Mouse (Mus musculus): Measurements from ENCODE around the gene Emilin1. TPM values are rescaled to one million over a fixed set of nuclear protein-coding genes. Genes with fewer than 3 reads are reported as not detected.

The Emilin1 gene
- polyA plus RNA-seq, 1 experiment from 2014 or later, result 30.7 TPM

DNA sequence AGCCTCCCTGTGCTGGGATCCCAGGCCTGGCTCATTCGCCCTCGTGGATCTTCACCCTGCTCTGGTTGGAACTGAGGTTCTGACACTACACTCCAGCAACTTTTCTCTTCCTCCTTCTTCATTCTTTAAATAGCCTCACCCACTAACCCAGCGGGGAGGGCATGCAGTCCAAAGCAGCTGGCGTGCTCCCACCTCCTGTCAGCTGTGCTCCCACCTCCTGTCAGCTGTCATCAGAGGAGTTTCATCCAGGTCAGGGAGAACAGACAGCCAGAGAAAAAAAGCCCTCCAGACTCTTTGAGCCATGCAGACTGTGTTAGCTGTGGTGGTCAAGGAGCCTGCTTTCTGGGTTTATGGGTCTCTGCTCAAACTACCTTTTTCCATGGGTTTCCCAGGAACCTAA lies 18.2 kb downstream of the Emilin1 start:
- H3K27ac ChIP-seq (replicated peaks), result no peak overlapping the region
- H3K36me3 ChIP-seq, result no peaks in the 10 kb centered on the region
- ATAC-seq (ENCODE audit: low read depth), result no peak
- H3K9ac ChIP-seq, result no peak overlapping the region
- no peak overlapping the region for H3K4me2 ChIP-seq
- H3K4me3 ChIP-seq, result no peak overlapping the region
- WGBS, result 83% methylated on average over 4 of the region's 4 CpGs
- no peaks in the 10 kb centered on the region for H3K27me3 ChIP-seq
- no peaks in the 10 kb centered on the region for H3K4me1 ChIP-seq (replicated peaks)
- H3K9me3 ChIP-seq, result no peaks in the 10 kb centered on the region

GRCm38 (mm10) chr5:30933705-30934104 lies 20.5 kb downstream of the Emilin1 start:
- WGBS, result 74% methylated on average over 5 of the region's 5 CpGs
- Histone ChIP-seq H3K4me1 (replicated peaks) (no peaks in the 10 kb centered on the region), H3K36me3 (no peaks in the 10 kb centered on the region), H3K9me3 (no peaks in the 10 kb centered on the region), H3K4me2 (no peak overlapping the region), H3K4me3 (no peak overlapping the region), H3K9ac (no peak overlapping the region), H3K27me3 (no peaks in the 10 kb centered on the region), H3K27ac (replicated peaks) (no peak overlapping the region)
- ATAC-seq (ENCODE audit: low read depth), result no peak

DNA sequence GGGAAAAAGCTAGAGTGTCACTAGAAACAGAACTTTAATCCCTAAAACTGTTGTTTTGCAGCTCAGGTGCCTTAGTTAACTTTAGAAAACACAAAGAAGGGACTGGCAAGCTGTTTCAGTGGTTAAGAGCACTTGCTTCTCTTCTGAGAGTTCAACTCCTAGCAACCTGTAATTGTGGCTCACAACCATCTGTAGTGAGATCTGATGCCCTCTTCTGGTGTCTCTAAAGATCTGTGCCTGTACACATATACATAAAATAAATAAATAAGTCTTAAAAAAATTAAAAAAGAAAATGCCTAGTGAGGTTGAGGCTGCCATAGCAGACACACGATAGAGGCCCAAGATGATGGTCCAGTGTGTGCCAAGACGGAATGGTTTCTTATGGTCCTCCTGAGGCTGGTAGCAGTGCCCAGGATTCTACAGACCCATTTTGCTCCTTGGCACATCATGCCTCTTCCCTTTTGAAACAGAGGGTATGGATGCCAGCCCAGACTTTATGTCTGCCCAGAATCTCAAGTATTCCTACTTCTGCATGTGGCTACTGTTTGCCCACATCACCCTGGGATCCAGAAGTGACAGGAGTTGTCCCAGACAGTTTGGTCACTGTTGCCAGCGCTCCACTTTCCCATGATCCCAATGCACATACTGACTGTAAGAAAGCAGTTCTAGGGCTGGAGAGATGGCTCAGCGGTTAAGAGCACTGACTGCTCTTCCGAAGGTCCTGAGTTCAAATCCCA lies 21.7 kb downstream of the Emilin1 start:
- H3K9ac ChIP-seq, result no peak overlapping the region
- H3K9me3 ChIP-seq, result no peaks in the 10 kb centered on the region
- H3K27me3 ChIP-seq, result no peaks in the 10 kb centered on the region
- 92% methylated on average over 5 of the region's 5 CpGs for WGBS
- no peak overlapping the region for H3K4me3 ChIP-seq
- no peak for ATAC-seq (ENCODE audit: low read depth)
- H3K4me1 ChIP-seq (replicated peaks), result no peaks in the 10 kb centered on the region
- no peak overlapping the region for H3K4me2 ChIP-seq
- no peak overlapping the region for H3K27ac ChIP-seq (replicated peaks)
- no peaks in the 10 kb centered on the region for H3K36me3 ChIP-seq

- H3K4me1 ChIP-seq (replicated peaks), result peaks cover 6% of the 10 kb centered on the region
- no peaks in the 10 kb centered on the region for H3K36me3 ChIP-seq
- H3K27ac ChIP-seq (replicated peaks), result no peak overlapping the region
- ATAC-seq (ENCODE audit: low read depth), result no peak
- H3K4me2 ChIP-seq, result no peak overlapping the region
- H3K27me3 ChIP-seq, result 0 out of 2 replicates have a peak, but pooled peaks cover 5% of the 10 kb centered on the region
- no peaks in the 10 kb centered on the region for H3K9me3 ChIP-seq
- H3K4me3 ChIP-seq, result no peak overlapping the region
- 98% methylated on average over 2 of the region's 2 CpGs for WGBS
- H3K9ac ChIP-seq, result no peak overlapping the region
Measured at GRCm38 (mm10) chr5:30943004-30943403, 29.8 kb downstream of the Emilin1 start.

DNA sequence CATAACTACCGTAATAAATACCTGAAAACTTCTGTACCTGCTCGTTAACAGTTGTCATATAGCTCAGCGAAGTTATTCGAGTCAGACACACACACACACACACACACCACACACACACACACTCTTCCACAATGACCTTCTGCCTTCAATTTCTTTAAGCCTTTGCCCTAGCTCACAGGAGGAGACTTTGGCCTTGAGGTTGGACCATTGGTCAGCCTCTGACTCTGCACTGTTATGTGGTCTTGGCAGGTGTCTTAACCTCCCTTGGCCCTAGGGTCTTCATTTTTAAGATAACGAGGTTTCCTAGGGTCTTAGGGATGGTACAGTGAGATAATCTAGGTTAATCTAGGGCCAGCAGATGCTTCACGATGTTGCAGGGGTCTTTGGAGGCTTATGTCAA lies 31.1 kb downstream of the Emilin1 start:
- no peak overlapping the region for H3K27ac ChIP-seq (replicated peaks)
- 91% methylated on average over 6 of the region's 6 CpGs for WGBS

DNA sequence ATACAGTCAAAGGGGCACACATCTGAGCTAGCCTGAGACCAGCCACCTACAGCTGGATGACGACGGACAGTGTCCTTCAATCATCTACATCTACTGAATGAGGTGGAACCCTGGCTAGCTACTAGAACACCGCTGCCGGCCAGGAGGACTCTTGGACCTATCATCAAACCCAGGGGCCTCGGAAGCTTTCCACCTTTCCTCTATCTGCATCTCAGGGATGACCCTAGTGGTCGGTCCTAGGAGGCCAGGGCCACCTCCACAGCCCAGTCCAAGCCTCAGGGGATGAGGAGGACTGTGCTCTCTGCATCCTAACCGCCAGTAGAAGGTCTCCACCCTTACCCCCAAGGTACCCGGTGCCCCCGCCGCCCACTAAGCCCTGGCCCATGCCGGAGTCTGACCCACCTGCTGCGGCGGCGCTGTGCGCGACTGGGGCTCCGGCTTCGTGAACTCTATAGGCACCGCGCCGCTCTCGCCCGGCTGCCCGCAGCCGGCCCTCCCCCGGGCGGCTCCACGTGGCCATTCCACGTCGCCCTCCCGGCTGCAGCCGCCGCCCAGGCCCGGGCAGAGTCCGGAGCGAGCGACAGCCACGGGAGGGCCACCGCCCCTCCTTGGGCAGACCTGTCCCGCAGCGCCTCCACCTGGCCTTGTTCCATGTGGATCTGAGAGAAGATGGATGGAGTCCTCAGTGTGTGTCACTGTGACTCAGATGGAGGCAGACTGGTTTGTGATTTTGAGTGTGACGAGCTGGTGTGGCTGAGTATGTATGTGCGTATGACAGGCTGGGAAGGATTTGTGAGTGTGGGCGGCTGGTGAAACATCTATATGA lies 32.0 kb downstream of the Emilin1 start, which contains the start of gene Cgref1:
TSS of gene Cgref1 (minus strand) at position 636 of the 826 bp plus-strand sequence.
- H3K27ac ChIP-seq (replicated peaks), result 0 out of 2 replicates have a peak within 1 kb of the TSS, but pooled peaks have one; percentile 9
- H3K9ac ChIP-seq, result peak within 1 kb of the TSS; percentile 75
- H3K27me3 ChIP-seq, result 0 out of 2 replicates have a peak, but pooled peaks cover 5% of the 10 kb centered on the region
- H3K36me3 ChIP-seq, result no peaks in the 10 kb centered on the region
- H3K4me1 ChIP-seq (replicated peaks), result peaks cover 17% of the 10 kb centered on the region
- peak within 1 kb of the TSS; percentile 55 for H3K4me3 ChIP-seq
- H3K9me3 ChIP-seq, result no peaks in the 10 kb centered on the region
- peak; percentile 44 for ATAC-seq (ENCODE audit: low read depth)
- H3K4me2 ChIP-seq, result peak within 1 kb of the TSS; percentile 81
- 4% methylated on average over 44 of the region's 44 CpGs for whole genome bisulfite sequencing

More for the DNA sequence above, 31.1 kb downstream of the Emilin1 start:
- no peak overlapping the region for H3K9ac ChIP-seq
- no peaks in the 10 kb centered on the region for H3K36me3 ChIP-seq
- ATAC-seq (ENCODE audit: low read depth), result no peak
- H3K4me1 ChIP-seq (replicated peaks), result peaks cover 10% of the 10 kb centered on the region
- peak overlapping the region; percentile 55; the same call in 1 of the 2 replicates for H3K4me3 ChIP-seq
- 0 out of 2 replicates have a peak, but pooled peaks cover 5% of the 10 kb centered on the region for H3K27me3 ChIP-seq
- no peaks in the 10 kb centered on the region for H3K9me3 ChIP-seq
- H3K4me2 ChIP-seq, result peak overlapping the region; percentile 81

DNA sequence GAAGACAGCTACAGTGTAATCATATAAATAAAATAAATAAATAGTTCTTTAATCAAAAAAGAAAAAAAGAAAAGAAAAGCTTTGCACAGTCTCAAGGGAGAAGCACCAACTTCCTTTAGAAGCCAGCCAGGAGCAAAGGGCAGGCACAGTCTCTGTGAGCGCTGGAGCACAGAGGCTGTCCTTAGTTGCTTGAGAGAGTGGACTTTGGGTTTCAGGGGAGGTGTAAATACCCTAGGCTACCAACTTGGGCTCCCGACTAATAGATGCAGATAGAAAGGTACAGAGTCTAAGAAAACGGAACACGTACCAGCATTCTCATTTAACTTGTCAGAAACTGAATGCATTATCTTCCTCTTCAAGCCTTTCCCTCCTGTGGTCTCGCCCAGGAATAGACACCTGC lies 35.4 kb downstream of the Emilin1 start:
- 87% methylated on average over 5 of the region's 5 CpGs for WGBS
- no peaks in the 10 kb centered on the region for H3K9me3 ChIP-seq
- no peak overlapping the region for H3K9ac ChIP-seq
- H3K4me3 ChIP-seq, result no peak overlapping the region
- ATAC-seq (ENCODE audit: low read depth), result no peak
- no peak overlapping the region for H3K27ac ChIP-seq (replicated peaks)
- no peak overlapping the region for H3K4me2 ChIP-seq
- H3K36me3 ChIP-seq, result peaks cover 20% of the 10 kb centered on the region
- H3K27me3 ChIP-seq, result 0 out of 2 replicates have a peak, but pooled peaks cover 5% of the 10 kb centered on the region
- H3K4me1 ChIP-seq (replicated peaks), result peaks cover 25% of the 10 kb centered on the region

- under 1% methylated on average over 31 of the region's 31 CpGs for WGBS
- H3K27me3 ChIP-seq, result 0 out of 2 replicates have a peak, but pooled peaks cover 4% of the 10 kb centered on the region
- no peaks in the 10 kb centered on the region for H3K9me3 ChIP-seq
- H3K36me3 ChIP-seq, result peaks cover 32% of the 10 kb centered on the region
- peak; percentile 90 for ATAC-seq (ENCODE audit: low read depth)
- peak overlapping the region; percentile 68 for H3K9ac ChIP-seq
- peaks cover 24% of the 10 kb centered on the region for H3K4me1 ChIP-seq (replicated peaks)
- H3K4me3 ChIP-seq, result peak overlapping the region; percentile 53
- H3K4me2 ChIP-seq, result peak overlapping the region; percentile 77
- peak overlapping the region; percentile 68 for H3K27ac ChIP-seq (replicated peaks)
Measured at GRCm38 (mm10) chr5:30949654-30950326, 36.6 kb downstream of the Emilin1 start.

- Histone ChIP-seq H3K4me2 (peak overlapping the region; percentile 77), H3K4me3 (peak overlapping the region; percentile 53), H3K4me1 (replicated peaks) (peaks cover 19% of the 10 kb centered on the region), H3K9ac (peak overlapping the region; percentile 68), H3K9me3 (no peaks in the 10 kb centered on the region), H3K36me3 (peaks cover 38% of the 10 kb centered on the region), H3K27ac (replicated peaks) (peak overlapping the region; percentile 68; the same call in 1 of the 2 replicates), H3K27me3 (no peaks in the 10 kb centered on the region)
- WGBS, result 57% methylated on average over 4 of the region's 4 CpGs
- ATAC-seq (ENCODE audit: low read depth), result no peak; the same call in 1 of the 2 replicates
Measured at GRCm38 (mm10) chr5:30950451-30950850, 37.2 kb downstream of the Emilin1 start.

GRCm38 (mm10) chr5:30950922-30951321 lies 37.7 kb downstream of the Emilin1 start:
- H3K36me3 ChIP-seq, result peaks cover 43% of the 10 kb centered on the region
- no peak overlapping the region for H3K4me2 ChIP-seq
- no peaks in the 10 kb centered on the region for H3K9me3 ChIP-seq
- H3K9ac ChIP-seq, result no peak overlapping the region
- H3K27ac ChIP-seq (replicated peaks), result no peak overlapping the region
- H3K4me1 ChIP-seq (replicated peaks), result peaks cover 19% of the 10 kb centered on the region
- no peak overlapping the region; the same call in 1 of the 2 replicates for H3K4me3 ChIP-seq
- H3K27me3 ChIP-seq, result no peaks in the 10 kb centered on the region
- ATAC-seq (ENCODE audit: low read depth), result no peak
- 94% methylated on average over 2 of the region's 2 CpGs for WGBS

DNA sequence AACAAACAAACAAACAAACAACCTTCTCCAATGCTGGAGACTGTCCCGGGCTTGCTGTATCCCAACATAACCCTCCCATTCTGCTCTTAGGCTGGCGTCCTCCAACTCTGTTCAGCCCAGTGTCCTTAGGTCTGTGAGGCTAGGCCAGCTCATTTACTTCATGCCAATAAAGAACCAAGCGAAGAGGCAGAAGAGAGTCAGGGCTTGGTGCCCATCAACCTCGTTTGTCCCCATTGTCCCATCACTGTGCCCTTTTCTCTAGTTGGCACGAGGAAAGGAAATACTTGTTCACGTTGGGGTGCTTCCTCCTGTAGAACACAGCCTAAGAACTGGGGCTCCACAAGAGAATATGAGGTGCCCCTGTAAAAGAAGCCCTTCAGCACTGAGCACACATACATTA lies 38.5 kb downstream of the Emilin1 start:
- no peak for ATAC-seq (ENCODE audit: low read depth)
- no peaks in the 10 kb centered on the region for H3K9me3 ChIP-seq
- H3K9ac ChIP-seq, result no peak overlapping the region
- H3K4me3 ChIP-seq, result no peak overlapping the region
- no peak overlapping the region for H3K27ac ChIP-seq (replicated peaks)
- H3K27me3 ChIP-seq, result no peaks in the 10 kb centered on the region
- H3K36me3 ChIP-seq, result peaks cover 45% of the 10 kb centered on the region
- 86% methylated on average over 6 of the region's 6 CpGs for WGBS
- no peak overlapping the region for H3K4me2 ChIP-seq
- peaks cover 19% of the 10 kb centered on the region for H3K4me1 ChIP-seq (replicated peaks)
